Mouse (Mus musculus): Measurements from ENCODE around the gene Ttc8.

DNA sequence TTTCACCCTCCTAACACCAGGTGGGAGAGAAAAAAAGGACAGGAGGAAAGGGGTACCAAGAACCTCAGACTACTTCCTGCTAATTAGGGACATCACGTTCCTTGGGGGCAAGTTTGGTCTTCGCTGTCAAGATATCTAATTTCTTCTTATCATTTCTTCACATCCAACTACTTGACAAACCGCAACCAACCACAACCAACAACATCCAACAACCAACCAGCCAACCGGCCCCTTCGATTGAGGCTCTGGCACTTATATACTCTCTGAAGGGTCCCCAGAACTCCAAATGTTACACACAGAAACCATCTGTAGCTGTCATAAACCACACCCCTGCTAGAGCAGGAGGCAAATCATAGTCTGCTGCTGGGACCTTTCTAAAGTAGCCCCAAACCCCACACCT, 76.7 kb downstream of the Ttc8 start:
- TF ChIP-seq POLR2A (IDR thresholded peaks at IDR 0.05; ENCODE audit: insufficient read depth, low read depth, low read length) (no peak), CTCF (IDR thresholded peaks at IDR 0.05; ENCODE audit: insufficient read depth, low read depth, low read length) (no peak)

Measured in olfactory bulb, adult 2 months (tissue).